Mouse (Mus musculus) ES-Bruce4 (cell line): Measurements from ENCODE around the gene Rdh8. TPM values are rescaled to one million over a fixed set of nuclear protein-coding genes. Genes with fewer than 3 reads are reported as not detected.

Experiments
- H3K27ac ChIP-seq: 2 replicates; pipeline ENCODE4 v1.5.1; 2012; ENCODE audit warnings: low read length, inconsistent platforms; ENCODE audit not compliant: insufficient read depth
- H3K27me3 ChIP-seq: 2 replicates; pipeline ENCODE4 v1.6.1; 2012; ENCODE audit warnings: mild to moderate bottlenecking, low read length, inconsistent platforms; ENCODE audit not compliant: control insufficient read depth, poor library complexity, insufficient read depth, severe bottlenecking
- H3K36me3 ChIP-seq: 2 replicates; pipeline ENCODE4 v1.6.1; 2012; ENCODE audit warnings: inconsistent platforms, mild to moderate bottlenecking, low read length, moderate library complexity; ENCODE audit not compliant: control insufficient read depth, poor library complexity, insufficient read depth, severe bottlenecking
- H3K4me1 ChIP-seq: one replicate; pipeline ENCODE4 v1.8.1; 2011; ENCODE audit warnings: low read length; ENCODE audit not compliant: control insufficient read depth, insufficient read depth
- H3K4me3 ChIP-seq: 2 replicates; pipeline ENCODE4 v1.5.1; 2011; ENCODE audit warnings: low read depth, mild to moderate bottlenecking, low read length
- H3K9ac ChIP-seq: 2 replicates; pipeline ENCODE4 v1.6.1; 2012; ENCODE audit warnings: low read depth, mild to moderate bottlenecking, inconsistent platforms; ENCODE audit not compliant: poor library complexity, severe bottlenecking
- H3K9me3 ChIP-seq: replicated peaks from 2 replicates; pipeline ENCODE4 v1.6.1; 2012; ENCODE audit warnings: mild to moderate bottlenecking, low read length, inconsistent platforms; ENCODE audit not compliant: control insufficient read depth, poor library complexity, insufficient read depth, severe bottlenecking
- CTCF ChIP-seq: IDR thresholded peaks from one replicate; pipeline ENCODE4 v1.8.1; 2011; ENCODE audit warnings: low read depth, low read length
- EP300 ChIP-seq: IDR thresholded peaks from 2 replicates; pipeline ENCODE4 v1.6.1; 2011; ENCODE audit warnings: low read depth, low read length; ENCODE audit not compliant: insufficient read depth
- POLR2A ChIP-seq: IDR thresholded peaks from one replicate; pipeline ENCODE4 v1.8.1; 2011; ENCODE audit warnings: low read length; ENCODE audit not compliant: insufficient read depth
- polyA plus RNA-seq: library from polyadenylated mRNA; stranded (reverse); fragments of >200 nt; gene quantifications from 2 replicates; pipeline ENCODE4 v1.2.4, GENCODE M21; 2011; ENCODE audit warnings: low read depth; ENCODE audit not compliant: missing spikeins, insufficient read depth, insufficient read length

Gene Rdh8
- polyA plus RNA-seq, 1 experiment = not detected

DNA sequence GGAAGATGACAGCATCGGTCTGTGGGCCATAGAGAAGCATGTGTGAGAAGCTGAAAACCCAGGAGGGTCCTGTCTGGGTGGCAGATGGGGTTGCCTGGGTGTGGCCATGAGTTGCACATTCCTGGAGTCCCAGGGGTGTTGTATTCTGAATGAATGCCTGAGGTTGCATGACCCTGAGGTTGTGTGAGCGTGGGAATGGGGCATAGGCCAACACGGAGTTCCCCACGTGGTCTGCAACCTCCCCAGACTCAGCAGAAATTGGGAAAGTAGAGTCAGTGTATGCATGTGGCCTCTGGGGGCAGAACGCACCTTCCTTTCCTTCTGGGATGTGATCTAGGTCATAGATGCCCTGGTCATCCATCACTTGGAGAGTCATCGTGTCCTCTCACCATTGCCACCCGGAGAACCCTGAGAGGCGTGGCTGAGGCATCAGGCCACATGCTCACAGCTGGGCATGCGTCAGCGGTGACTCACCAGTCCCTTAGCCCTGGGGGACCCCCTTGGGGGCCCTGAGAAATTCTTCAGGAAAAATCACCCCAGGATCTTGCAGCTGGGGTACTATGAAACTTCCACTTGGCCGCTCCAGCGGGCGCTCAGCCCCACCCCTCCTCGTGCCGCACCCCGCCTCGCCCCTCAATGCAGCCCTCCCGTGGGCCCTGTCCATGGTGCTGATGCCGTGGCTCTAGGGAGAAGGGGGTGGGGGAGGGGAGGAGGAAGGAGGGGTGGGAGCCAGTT lies 5.6 kb upstream of the Rdh8 start:
- TF ChIP-seq CTCF = no peak
- TF ChIP-seq EP300 = no peak
- no peak for TF ChIP-seq POLR2A
- H3K4me3 ChIP-seq = no peak overlapping the region
- no peak overlapping the region for H3K27ac ChIP-seq

GRCm38 (mm10) chr9:20814521-20815272 lies 3.6 kb upstream of the Rdh8 start, which contains the start of gene Col5a3:
Gene Col5a3 (minus strand): TSS chr9:20815067.
- Histone ChIP-seq H3K27ac (no peak within 1 kb of the TSS), H3K9ac (no peak within 1 kb of the TSS), H3K27me3 (no peaks in the 10 kb centered on the region), H3K4me3 (peak within 1 kb of the TSS; percentile 44), H3K9me3 (no peaks in the 10 kb centered on the region), H3K36me3 (no peaks in the 10 kb centered on the region), H3K4me1 (peaks cover 4% of the 10 kb centered on the region)
- TF ChIP-seq POLR2A = no peak
- TF ChIP-seq EP300 = no peak
- TF ChIP-seq CTCF = no peak

More for the DNA sequence above, 5.6 kb upstream of the Rdh8 start:
- Histone ChIP-seq H3K4me1 (peaks cover 4% of the 10 kb centered on the region), H3K9ac (no peak overlapping the region), H3K36me3 (no peaks in the 10 kb centered on the region), H3K27me3 (no peaks in the 10 kb centered on the region), H3K9me3 (no peaks in the 10 kb centered on the region)

DNA sequence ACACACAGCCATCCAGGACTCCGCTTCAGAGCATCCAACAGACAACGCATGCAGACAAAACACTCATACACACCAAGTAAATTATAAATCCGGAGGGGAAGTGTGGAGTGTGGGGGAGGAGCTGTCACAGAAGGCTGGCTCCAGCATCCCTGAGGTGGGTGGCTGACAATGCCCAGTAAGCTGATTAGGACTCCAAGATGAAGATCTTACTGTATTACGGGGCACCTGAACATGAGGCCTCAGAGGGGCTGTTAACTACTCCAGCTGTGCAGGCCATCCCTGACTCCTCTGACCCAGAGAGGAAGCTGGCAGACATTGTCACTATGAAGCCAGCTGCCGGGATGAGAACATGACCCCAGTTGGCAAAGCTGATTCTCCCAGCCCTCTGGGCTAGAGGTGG lies 1.7 kb downstream of the Rdh8 start:
- Histone ChIP-seq H3K27me3 (no peaks in the 10 kb centered on the region), H3K9me3 (no peaks in the 10 kb centered on the region), H3K4me1 (no peaks in the 10 kb centered on the region), H3K9ac (no peak overlapping the region), H3K4me3 (no peak overlapping the region), H3K36me3 (no peaks in the 10 kb centered on the region), H3K27ac (no peak overlapping the region)
- TF ChIP-seq EP300 = no peak
- TF ChIP-seq CTCF = no peak
- no peak for TF ChIP-seq POLR2A

- Histone ChIP-seq H3K27ac (no peak overlapping the region), H3K36me3 (no peaks in the 10 kb centered on the region), H3K27me3 (no peaks in the 10 kb centered on the region), H3K9ac (no peak overlapping the region), H3K4me1 (no peaks in the 10 kb centered on the region), H3K4me3 (no peak overlapping the region), H3K9me3 (no peaks in the 10 kb centered on the region)
- TF ChIP-seq POLR2A = no peak
- TF ChIP-seq EP300 = no peak
- no peak for TF ChIP-seq CTCF
Observed at GRCm38 (mm10) chr9:20822821-20823220, 4.5 kb downstream of the Rdh8 start.

DNA sequence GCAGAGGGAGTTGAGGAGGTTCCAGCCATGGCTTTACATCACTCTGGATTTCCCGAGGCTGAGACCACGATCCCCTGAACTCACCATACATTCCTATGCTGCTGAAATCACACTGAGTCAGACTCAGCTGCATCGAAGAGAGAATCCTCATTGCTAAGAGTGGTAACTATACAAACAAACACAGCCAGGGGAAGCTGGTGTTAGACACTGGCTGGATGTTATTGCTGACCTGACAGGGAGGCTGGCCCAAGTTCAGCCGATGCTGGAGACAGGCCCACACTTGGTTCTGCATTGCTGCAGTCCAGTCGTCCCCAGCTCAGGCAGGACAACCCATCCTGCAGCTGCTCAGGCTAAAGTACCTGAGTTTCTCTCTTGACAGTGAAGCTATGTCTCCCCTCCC lies 7.5 kb downstream of the Rdh8 start:
- no peak overlapping the region for H3K9ac ChIP-seq
- no peaks in the 10 kb centered on the region for H3K9me3 ChIP-seq
- H3K4me1 ChIP-seq = peaks cover 2% of the 10 kb centered on the region
- no peaks in the 10 kb centered on the region for H3K36me3 ChIP-seq
- H3K27me3 ChIP-seq = no peaks in the 10 kb centered on the region
- TF ChIP-seq POLR2A = no peak
- no peak for TF ChIP-seq EP300
- no peak for TF ChIP-seq CTCF
- no peak overlapping the region for H3K27ac ChIP-seq
- H3K4me3 ChIP-seq = no peak overlapping the region

DNA sequence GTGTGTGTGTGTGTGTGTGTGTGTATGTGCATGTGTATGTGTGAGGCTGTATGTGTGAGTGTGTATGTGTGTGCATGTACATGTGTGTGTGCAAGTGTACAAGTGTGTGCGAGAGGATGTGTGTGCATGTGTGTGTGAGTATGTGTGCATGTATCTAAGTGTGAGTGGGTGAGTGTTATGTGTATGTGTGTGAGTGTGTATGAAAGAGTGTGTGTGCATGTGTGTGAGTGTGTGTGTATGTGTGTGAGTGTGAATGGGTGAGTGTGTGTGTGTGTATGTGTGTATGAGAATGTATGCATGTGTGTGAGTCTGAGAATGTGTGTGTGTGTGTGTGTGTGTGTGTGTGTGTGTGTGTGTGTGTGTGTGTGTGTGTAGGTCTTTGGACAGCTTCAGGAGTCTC lies 9.8 kb downstream of the Rdh8 start:
- Histone ChIP-seq H3K27ac (no peak overlapping the region), H3K4me1 (peaks cover 2% of the 10 kb centered on the region)
- TF ChIP-seq CTCF (no peak), EP300 (no peak), POLR2A (no peak)

More for the DNA sequence above, 9.8 kb downstream of the Rdh8 start:
- Histone ChIP-seq H3K9ac (no peak overlapping the region), H3K27me3 (no peaks in the 10 kb centered on the region), H3K4me3 (no peak overlapping the region), H3K9me3 (no peaks in the 10 kb centered on the region), H3K36me3 (no peaks in the 10 kb centered on the region)
